Mouse (Mus musculus): ENCODE results near the gene Lrch1.

Lrch1 gene

GRCm38 (mm10) chr14:74919132-74919531 lies 28.5 kb downstream of the Lrch1 start:
- no peak for DNase-seq

- no peak for DNase-seq
Measured at GRCm38 (mm10) chr14:74918521-74919103, 29.1 kb downstream of the Lrch1 start.

DNA sequence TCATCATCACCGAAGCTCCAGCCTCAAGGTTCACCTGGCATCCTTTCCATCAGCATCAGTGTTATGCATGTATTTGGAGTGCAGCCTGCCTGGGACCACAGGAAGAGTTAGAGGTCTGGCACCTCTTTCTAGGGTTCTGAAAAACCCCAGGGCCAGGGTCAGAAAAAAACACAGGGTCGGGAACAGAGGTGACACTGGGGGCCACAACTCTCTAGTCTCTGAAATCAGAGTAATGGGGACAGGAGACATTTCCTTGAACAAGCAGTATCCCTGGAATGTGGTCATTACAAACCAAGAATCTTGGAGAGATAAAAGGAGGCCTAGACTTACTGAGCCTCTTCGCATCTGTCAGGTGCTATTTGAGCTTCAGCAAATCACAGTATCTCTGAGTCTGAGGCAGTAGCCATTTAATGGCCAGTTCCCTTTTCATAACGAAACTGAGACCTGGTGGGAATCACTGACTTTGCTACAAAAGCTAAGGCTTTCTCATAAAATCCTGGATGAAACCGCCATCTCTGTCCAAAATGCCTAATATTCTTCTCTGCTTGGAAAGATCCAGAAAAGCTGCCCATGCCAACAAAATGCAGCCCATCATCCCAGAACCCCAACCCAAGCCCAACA lies 30.1 kb downstream of the Lrch1 start:
- no peak for DNase-seq

DNA sequence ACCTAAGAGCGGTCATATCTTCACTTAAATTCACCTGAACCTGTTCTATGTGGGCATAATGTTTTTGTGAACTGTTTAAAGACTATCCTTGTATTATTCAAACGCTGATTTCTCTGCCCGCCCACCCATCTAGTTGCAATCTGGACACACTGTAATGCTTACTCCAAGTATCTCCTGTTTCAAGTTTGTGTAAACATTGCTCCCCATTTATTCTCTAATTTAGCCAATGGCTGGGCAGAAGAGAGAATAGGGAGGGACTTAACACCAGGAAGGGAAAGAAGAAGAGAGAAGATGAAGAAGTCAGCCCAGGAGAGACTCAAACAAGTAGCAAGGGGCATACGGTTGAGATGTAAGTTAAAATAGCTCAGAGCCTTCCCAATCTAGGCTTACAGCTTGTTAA lies 31.0 kb downstream of the Lrch1 start:
- no peak for DNase-seq

- DNase-seq: no peak
Measured at GRCm38 (mm10) chr14:74916075-74916474, 31.6 kb downstream of the Lrch1 start.

GRCm38 (mm10) chr14:74915658-74916057 lies 32.0 kb downstream of the Lrch1 start:
- no peak for DNase-seq

- peak; percentile 43 for DNase-seq
Measured at GRCm38 (mm10) chr14:74915025-74915424, 32.7 kb downstream of the Lrch1 start.

GRCm38 (mm10) chr14:74913381-74914230 lies 34.1 kb downstream of the Lrch1 start:
- DNase-seq: peak; percentile 53

DNA sequence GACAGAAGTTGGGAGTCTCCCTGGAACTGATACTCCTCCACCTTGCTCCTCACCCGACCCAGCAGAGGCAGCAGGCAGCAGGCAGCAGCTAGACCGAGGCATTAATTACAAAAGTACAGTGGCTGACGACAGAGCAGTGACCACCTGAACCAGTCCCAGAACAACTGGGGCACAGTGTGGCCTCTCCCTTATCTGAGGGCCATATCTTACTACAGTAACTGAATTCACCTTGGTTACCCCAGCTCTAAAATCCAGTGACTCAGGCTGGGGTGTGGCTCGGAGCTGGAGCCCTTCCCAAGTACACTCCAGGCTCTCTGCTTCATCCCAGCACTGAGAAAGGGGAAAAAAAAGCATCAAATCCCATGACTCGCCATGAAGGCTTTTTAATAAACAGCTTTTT lies 37.3 kb downstream of the Lrch1 start:
- DNase-seq: peak; percentile 47

DNA sequence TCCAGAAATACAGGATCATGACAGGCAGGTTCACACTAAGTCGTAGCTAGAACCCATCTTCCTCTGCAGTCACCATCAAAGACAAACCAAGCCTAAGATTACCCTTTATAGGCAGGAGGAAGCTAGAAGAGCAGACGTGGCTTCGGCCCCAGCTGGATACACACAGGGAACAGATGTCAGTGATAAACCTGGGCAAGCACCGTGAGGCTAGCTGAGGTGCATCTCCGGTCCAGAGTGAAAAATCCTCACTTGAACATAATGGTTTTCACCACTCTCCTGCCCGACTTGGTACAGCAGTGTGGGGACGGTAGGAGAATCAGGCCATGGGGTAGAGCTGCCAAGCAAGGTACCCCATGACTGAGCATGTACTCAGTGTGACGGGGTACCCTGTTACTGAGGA lies 38.7 kb downstream of the Lrch1 start:
- DNase-seq: no peak

DNA sequence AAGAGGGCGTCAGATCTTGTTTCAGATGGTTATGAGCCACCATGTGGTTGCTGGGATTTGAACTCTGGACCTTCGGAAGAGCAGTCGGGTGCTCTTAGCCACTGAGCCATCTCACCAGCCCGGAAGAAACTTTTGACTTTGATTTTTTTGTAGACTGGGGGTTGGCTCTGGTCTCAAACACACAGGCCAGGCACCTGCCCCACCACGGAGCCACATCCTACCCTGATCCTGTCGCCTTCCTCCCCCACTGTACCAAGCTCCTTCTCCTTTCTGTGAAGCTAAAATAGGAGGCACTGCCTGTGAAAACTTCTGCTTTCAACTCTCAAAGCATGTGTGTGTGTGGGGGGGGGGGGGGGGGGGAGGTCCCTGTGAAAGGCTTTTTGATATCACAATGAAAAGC lies 39.4 kb downstream of the Lrch1 start:
- no peak for DNase-seq

GRCm38 (mm10) chr14:74907706-74908105 lies 40.0 kb downstream of the Lrch1 start:
- no peak for DNase-seq

DNA sequence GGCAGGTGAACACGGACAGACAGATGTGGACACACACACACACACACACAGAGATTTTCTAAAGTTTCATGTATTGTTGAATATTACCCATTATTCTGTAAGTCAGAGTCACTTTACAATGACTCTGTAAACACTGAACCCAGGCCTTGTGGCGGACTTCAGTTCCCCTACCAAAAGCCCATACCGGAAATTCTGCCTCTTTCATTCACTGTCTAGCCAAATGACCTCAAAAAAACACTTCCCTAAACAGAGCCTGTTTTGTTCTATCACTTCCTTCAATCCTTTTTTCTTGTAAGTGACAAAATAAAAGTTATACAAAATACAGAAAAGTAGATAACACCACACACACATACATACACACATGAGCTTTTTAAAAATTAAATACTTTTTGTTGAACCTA lies 41.7 kb downstream of the Lrch1 start:
- DNase-seq: no peak

DNA sequence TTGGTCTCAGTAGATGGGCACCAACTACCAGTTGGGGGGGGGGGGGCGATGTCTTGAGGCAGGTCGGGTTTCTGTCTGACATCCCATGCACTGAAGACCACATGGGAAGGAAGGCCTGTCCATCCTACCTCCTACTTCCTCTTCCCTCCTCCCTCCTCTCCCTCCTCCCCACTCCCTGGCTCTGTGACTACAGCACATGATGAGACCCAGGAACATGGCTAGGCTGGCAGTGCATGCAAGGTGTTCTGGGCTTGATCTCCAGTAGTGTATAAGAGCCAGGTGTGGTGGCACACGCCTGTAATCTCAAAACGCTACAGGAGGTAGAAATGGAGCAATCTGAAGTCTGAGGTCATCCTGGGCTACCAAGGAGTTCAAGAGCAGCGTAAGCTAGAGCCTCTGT lies 43.2 kb downstream of the Lrch1 start:
- no peak for DNase-seq

DNA sequence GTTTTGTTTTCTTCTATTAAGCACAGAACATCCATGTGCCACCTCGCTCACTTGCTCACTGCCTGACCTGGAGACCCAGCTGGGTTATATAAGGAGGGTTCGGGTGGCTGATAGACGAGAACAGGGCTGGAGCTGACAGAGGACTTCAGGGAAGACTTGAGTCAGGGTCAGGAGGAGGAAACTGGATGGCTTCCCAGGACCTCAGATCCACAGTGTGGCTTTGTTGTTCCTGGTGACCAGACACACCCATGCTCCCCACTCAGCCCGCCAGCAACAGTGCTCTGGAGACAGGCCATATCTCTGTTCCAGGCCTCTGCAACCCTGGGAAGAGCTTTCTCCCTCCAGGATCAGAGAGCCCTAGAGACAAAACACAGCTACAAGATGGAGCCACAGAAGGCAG lies 44.6 kb downstream of the Lrch1 start:
- DNase-seq: peak; percentile 54

GRCm38 (mm10) chr14:74900705-74901369 lies 46.8 kb downstream of the Lrch1 start:
- DNase-seq: no peak

DNA sequence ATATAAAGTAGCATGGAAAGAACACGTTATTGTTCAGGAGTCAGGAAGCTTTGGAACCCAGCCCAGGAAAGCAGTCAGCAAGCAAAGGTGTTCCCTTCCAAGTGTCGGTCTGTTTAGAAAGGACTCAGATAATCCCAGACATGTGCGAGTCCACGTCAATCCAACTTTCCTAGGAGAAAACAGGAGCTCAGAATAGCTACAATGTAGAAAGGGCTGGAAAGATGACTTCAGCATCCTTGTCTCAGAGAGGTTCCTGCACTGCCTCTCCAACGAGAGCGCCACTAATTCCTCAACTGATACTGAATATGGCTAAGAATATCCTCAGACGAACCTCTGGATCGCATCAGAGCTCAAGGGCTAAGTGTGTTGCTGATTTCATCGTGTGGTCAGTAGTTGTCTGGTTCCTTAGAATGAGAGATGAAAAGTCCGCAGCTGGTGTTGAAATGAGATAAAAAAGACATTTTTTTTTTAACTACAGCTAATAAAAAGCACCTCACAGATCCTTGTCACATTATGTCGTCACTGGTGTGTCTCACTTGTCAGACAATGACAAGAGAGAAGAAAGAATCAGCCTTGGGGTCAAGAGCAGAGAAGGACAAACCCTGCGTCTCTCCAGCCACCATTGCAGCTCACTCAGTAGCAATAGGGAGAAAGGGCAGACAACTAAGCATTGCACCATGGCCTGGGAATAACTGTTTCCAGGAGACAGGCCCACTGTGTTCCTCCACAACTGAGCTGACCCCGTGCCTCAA lies 47.5 kb downstream of the Lrch1 start:
- peak; percentile 62 for DNase-seq

GRCm38 (mm10) chr14:74898939-74899338 lies 48.7 kb downstream of the Lrch1 start:
- DNase-seq: no peak

DNA sequence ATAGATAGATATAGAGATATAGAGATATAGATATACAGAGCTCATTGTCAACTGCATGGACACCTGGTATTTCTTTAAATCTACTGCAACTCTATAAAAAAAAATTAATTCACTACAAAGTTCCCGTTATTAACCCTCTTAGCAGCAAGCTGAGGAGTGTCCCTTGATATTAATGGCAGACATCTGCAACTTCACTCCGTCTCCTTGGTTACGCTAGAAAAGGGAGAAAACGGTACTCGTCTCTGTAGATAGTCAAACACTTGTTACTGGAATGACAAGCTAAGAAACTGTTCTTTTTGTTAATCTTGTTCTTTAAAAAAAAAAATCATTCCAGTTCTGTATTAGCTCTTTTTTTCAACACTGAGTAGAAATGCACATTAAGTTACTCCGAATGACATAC lies 54.0 kb downstream of the Lrch1 start:
- DNase-seq: no peak

GRCm38 (mm10) chr14:74893085-74893648 lies 54.5 kb downstream of the Lrch1 start:
- no peak for DNase-seq

GRCm38 (mm10) chr14:74889304-74889703 lies 58.4 kb downstream of the Lrch1 start:
- no peak for DNase-seq

- DNase-seq: no peak
Measured at GRCm38 (mm10) chr14:74888103-74888502, 59.6 kb downstream of the Lrch1 start.

DNA sequence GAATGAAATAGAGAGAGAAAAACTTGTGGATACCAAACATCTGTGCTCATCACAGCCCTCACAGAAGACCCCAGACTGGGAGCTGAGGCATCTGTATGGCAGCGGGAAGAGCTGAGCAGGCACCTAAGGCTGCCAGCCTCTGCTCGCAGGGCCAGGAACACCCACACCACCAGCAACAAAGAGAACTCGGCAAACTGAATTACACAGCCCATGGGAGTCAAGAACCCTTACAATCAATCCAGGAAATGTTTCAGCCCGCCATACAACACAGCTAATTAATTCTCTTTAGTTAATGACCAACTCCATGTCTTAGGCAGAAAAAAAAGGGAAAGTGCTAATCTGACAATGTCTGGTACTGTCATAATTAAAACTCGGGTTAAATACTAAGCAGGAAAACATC lies 61.2 kb downstream of the Lrch1 start:
- DNase-seq: no peak
